Mouse (Mus musculus) midbrain, embryonic 10.5 days (tissue): Measurements from ENCODE around the gene Cspg4. TPM values are rescaled to one million over a fixed set of nuclear protein-coding genes. Genes with fewer than 3 reads are reported as not detected.

Experiments used
- DNase-seq: peaks from one replicate; pipeline ENCODE4 v3.0.0-alpha.2; 2017; ENCODE audit warnings: low spot score
- H3K27ac ChIP-seq: fragments of 300-500 bp; sonication (generic); replicated peaks from 2 replicates; pipeline ENCODE4 v1.5.1; 2016; ENCODE audit warnings: mild to moderate bottlenecking
- H3K27me3 ChIP-seq: fragments of 300-500 bp; sonication (generic); 2 replicates; pipeline ENCODE4 v1.6.1; 2016; ENCODE audit warnings: low read depth, mild to moderate bottlenecking; ENCODE audit not compliant: poor library complexity, severe bottlenecking
- H3K36me3 ChIP-seq: fragments of 300-500 bp; sonication (generic); 2 replicates; pipeline ENCODE4 v1.6.1; 2016; ENCODE audit warnings: mild to moderate bottlenecking, moderate library complexity
- H3K4me1 ChIP-seq: fragments of 300-500 bp; sonication (generic); 2 replicates; pipeline ENCODE4 v1.6.1; 2016
- H3K4me3 ChIP-seq: fragments of 300-500 bp; sonication (generic); 2 replicates; pipeline ENCODE4 v1.5.1; 2016; ENCODE audit warnings: mild to moderate bottlenecking, moderate library complexity
- H3K9me3 ChIP-seq: fragments of 300-500 bp; sonication (generic); replicated peaks from 2 replicates; pipeline ENCODE4 v1.6.1; 2016; ENCODE audit warnings: mild to moderate bottlenecking
- WGBS: fragments of 180-500 bp; shearing (Covaris S2); methylation state at CpG from one replicate; pipeline ENCODE4 v1.1.7; 2016; 5-methylcytosine and 5-hydroxymethylcytosine counted together
- polyA plus RNA-seq: library from polyadenylated mRNA; unstranded; fragments of >200 nt; fragmentation: Nextera tagmentation; extraction: Ambion mirVana; gene quantifications from 2 replicates; pipeline ENCODE4 v1.2.1, GENCODE M21; 2016

Gene Cspg4
- polyA plus RNA-seq, 1 experiment from 2014 or later, result 0.91 TPM

GRCm38 (mm10) chr9:56884328-56884727 is 19.5 kb downstream of the Cspg4 start:
- peaks cover 4% of the 10 kb centered on the region; the same call in 1 of the 2 replicates for H3K4me1 ChIP-seq
- H3K36me3 ChIP-seq, result no peaks in the 10 kb centered on the region
- no peak overlapping the region for H3K4me3 ChIP-seq
- no peaks in the 10 kb centered on the region for H3K9me3 ChIP-seq
- WGBS, result 81% methylated on average over 4 of the region's 4 CpGs
- no peaks in the 10 kb centered on the region; the same call in 1 of the 2 replicates for H3K27me3 ChIP-seq
- no peak overlapping the region for H3K27ac ChIP-seq
- DNase-seq, result no peak

- H3K27ac ChIP-seq, result no peak overlapping the region
- H3K4me1 ChIP-seq, result peaks cover 10% of the 10 kb centered on the region
- no peaks in the 10 kb centered on the region for H3K9me3 ChIP-seq
- peaks cover 12% of the 10 kb centered on the region for H3K27me3 ChIP-seq
- 60% methylated on average over 13 of the region's 13 CpGs for WGBS
- no peaks in the 10 kb centered on the region for H3K36me3 ChIP-seq
- peak; percentile 49 for DNase-seq
- no peak overlapping the region for H3K4me3 ChIP-seq
Measured at GRCm38 (mm10) chr9:56886113-56886512, 21.3 kb downstream of the Cspg4 start.

GRCm38 (mm10) chr9:56886601-56887000 is 21.8 kb downstream of the Cspg4 start:
- 90% methylated on average over 15 of the region's 15 CpGs for WGBS
- no peaks in the 10 kb centered on the region for H3K9me3 ChIP-seq
- H3K4me1 ChIP-seq, result peaks cover 12% of the 10 kb centered on the region
- DNase-seq, result no peak
- no peaks in the 10 kb centered on the region for H3K36me3 ChIP-seq
- no peak overlapping the region for H3K27ac ChIP-seq
- peaks cover 12% of the 10 kb centered on the region for H3K27me3 ChIP-seq
- no peak overlapping the region for H3K4me3 ChIP-seq

GRCm38 (mm10) chr9:56887581-56887980 is 22.7 kb downstream of the Cspg4 start:
- Histone ChIP-seq H3K4me1 (peaks cover 16% of the 10 kb centered on the region), H3K36me3 (no peaks in the 10 kb centered on the region), H3K27me3 (peaks cover 21% of the 10 kb centered on the region), H3K4me3 (no peak overlapping the region), H3K9me3 (no peaks in the 10 kb centered on the region), H3K27ac (no peak overlapping the region)
- DNase-seq, result no peak
- 95% methylated on average over 16 of the region's 16 CpGs for WGBS

- Histone ChIP-seq H3K27ac (no peak overlapping the region; the same call in 1 of the 2 replicates), H3K4me1 (peaks cover 27% of the 10 kb centered on the region), H3K36me3 (no peaks in the 10 kb centered on the region), H3K9me3 (no peaks in the 10 kb centered on the region), H3K4me3 (peak overlapping the region; percentile 46), H3K27me3 (peaks cover 26% of the 10 kb centered on the region)
- 6% methylated on average over 14 of the region's 14 CpGs for whole genome bisulfite sequencing
- peak; percentile 69 for DNase-seq
Measured at GRCm38 (mm10) chr9:56889817-56890216, 25.0 kb downstream of the Cspg4 start.

- Histone ChIP-seq H3K27ac (no peak overlapping the region), H3K27me3 (peaks cover 26% of the 10 kb centered on the region), H3K36me3 (no peaks in the 10 kb centered on the region), H3K4me1 (peaks cover 23% of the 10 kb centered on the region), H3K4me3 (no peak overlapping the region), H3K9me3 (no peaks in the 10 kb centered on the region)
- 75% methylated on average over 11 of the region's 11 CpGs for WGBS
- no peak for DNase-seq
Measured at GRCm38 (mm10) chr9:56890522-56891250, 25.9 kb downstream of the Cspg4 start.

GRCm38 (mm10) chr9:56891517-56892011 is 26.7 kb downstream of the Cspg4 start:
- Histone ChIP-seq H3K36me3 (no peaks in the 10 kb centered on the region), H3K9me3 (no peaks in the 10 kb centered on the region), H3K27me3 (peaks cover 26% of the 10 kb centered on the region), H3K27ac (0 out of 2 replicates have a peak overlapping the region, but pooled peaks have one; percentile 59), H3K4me3 (peak overlapping the region; percentile 39), H3K4me1 (peaks cover 23% of the 10 kb centered on the region)
- DNase-seq, result peak; percentile 68
- WGBS, result 34% methylated on average over 12 of the region's 12 CpGs

- 83% methylated on average over 10 of the region's 10 CpGs for WGBS
- H3K36me3 ChIP-seq, result no peaks in the 10 kb centered on the region
- no peaks in the 10 kb centered on the region for H3K9me3 ChIP-seq
- peaks cover 23% of the 10 kb centered on the region for H3K4me1 ChIP-seq
- no peak for DNase-seq
- H3K27ac ChIP-seq, result no peak overlapping the region
- no peak overlapping the region for H3K4me3 ChIP-seq
- H3K27me3 ChIP-seq, result peaks cover 26% of the 10 kb centered on the region
Measured at GRCm38 (mm10) chr9:56892111-56892510, 27.3 kb downstream of the Cspg4 start.

GRCm38 (mm10) chr9:56893313-56893712 is 28.5 kb downstream of the Cspg4 start:
- no peak for DNase-seq
- H3K27me3 ChIP-seq, result peaks cover 26% of the 10 kb centered on the region

GRCm38 (mm10) chr9:56894006-56894405 is 29.2 kb downstream of the Cspg4 start:
- no peak for DNase-seq
- H3K27me3 ChIP-seq, result peaks cover 26% of the 10 kb centered on the region
- H3K4me1 ChIP-seq, result peaks cover 24% of the 10 kb centered on the region
- H3K27ac ChIP-seq, result peak overlapping the region; percentile 74
- no peak overlapping the region for H3K4me3 ChIP-seq
- H3K9me3 ChIP-seq, result no peaks in the 10 kb centered on the region
- H3K36me3 ChIP-seq, result no peaks in the 10 kb centered on the region
- 24% methylated on average over 3 of the region's 3 CpGs for WGBS

More at GRCm38 (mm10) chr9:56893313-56893712, 28.5 kb downstream of the Cspg4 start:
- H3K9me3 ChIP-seq, result no peaks in the 10 kb centered on the region
- H3K4me3 ChIP-seq, result no peak overlapping the region
- 67% methylated on average over 8 of the region's 8 CpGs for WGBS
- H3K4me1 ChIP-seq, result peaks cover 23% of the 10 kb centered on the region
- peak overlapping the region; percentile 74 for H3K27ac ChIP-seq
- H3K36me3 ChIP-seq, result no peaks in the 10 kb centered on the region

- H3K4me3 ChIP-seq, result no peak overlapping the region
- H3K4me1 ChIP-seq, result peaks cover 19% of the 10 kb centered on the region
- WGBS, result 90% methylated on average over 12 of the region's 12 CpGs
- peaks cover 12% of the 10 kb centered on the region for H3K27me3 ChIP-seq
- no peaks in the 10 kb centered on the region for H3K9me3 ChIP-seq
- DNase-seq, result no peak
- H3K36me3 ChIP-seq, result no peaks in the 10 kb centered on the region
- no peak overlapping the region for H3K27ac ChIP-seq
Measured at GRCm38 (mm10) chr9:56896779-56897178, 31.9 kb downstream of the Cspg4 start.

GRCm38 (mm10) chr9:56899409-56899808 is 34.6 kb downstream of the Cspg4 start:
- 78% methylated on average over 11 of the region's 11 CpGs for WGBS
- Histone ChIP-seq H3K4me1 (0 out of 2 replicates have a peak, but pooled peaks cover 5% of the 10 kb centered on the region), H3K36me3 (no peaks in the 10 kb centered on the region), H3K27ac (0 out of 2 replicates have a peak overlapping the region, but pooled peaks have one; percentile 46), H3K4me3 (no peak overlapping the region), H3K9me3 (no peaks in the 10 kb centered on the region), H3K27me3 (no peaks in the 10 kb centered on the region)
- DNase-seq, result no peak

GRCm38 (mm10) chr9:56900060-56900459 is 35.2 kb downstream of the Cspg4 start:
- H3K4me1 ChIP-seq, result 0 out of 2 replicates have a peak, but pooled peaks cover 5% of the 10 kb centered on the region
- no peaks in the 10 kb centered on the region for H3K36me3 ChIP-seq
- H3K4me3 ChIP-seq, result no peak overlapping the region
- H3K9me3 ChIP-seq, result no peaks in the 10 kb centered on the region
- DNase-seq, result no peak
- H3K27ac ChIP-seq, result no peak overlapping the region
- H3K27me3 ChIP-seq, result no peaks in the 10 kb centered on the region
